Mouse (Mus musculus) MN1 (cell line): ENCODE results near the gene Sigmar1.
"Not testable (repeated sequence)": the region's sequence is repeated elsewhere in the genome, so short reads cannot be mapped to it uniquely, and the experiment has no call there.

Experiments
- DNase-seq: peaks from one replicate; pipeline ENCODE4 v3.0.0-alpha.2; 2016; ENCODE audit warnings: low spot score

The Sigmar1 gene

DNA sequence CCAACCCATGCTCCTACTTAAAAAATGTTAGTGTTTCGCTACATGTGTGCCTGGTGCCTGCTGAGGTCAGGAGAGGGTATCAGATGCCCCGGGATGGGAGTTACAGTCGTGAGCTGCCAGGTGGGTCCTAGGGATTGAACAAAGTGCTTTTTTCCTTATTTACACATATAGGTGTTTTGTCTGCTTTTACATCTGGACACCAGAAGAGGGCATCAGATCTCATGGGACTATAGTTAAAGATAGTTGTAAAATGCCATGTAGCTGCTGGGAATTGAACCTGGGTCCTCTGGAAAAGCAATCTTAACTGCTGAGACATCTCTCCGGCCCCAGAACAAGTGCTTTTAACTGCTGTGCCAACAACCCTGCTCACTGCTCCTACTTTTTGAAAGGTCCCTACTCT lies 45.7 kb downstream of the Sigmar1 start:
- DNase-seq: no peak

DNA sequence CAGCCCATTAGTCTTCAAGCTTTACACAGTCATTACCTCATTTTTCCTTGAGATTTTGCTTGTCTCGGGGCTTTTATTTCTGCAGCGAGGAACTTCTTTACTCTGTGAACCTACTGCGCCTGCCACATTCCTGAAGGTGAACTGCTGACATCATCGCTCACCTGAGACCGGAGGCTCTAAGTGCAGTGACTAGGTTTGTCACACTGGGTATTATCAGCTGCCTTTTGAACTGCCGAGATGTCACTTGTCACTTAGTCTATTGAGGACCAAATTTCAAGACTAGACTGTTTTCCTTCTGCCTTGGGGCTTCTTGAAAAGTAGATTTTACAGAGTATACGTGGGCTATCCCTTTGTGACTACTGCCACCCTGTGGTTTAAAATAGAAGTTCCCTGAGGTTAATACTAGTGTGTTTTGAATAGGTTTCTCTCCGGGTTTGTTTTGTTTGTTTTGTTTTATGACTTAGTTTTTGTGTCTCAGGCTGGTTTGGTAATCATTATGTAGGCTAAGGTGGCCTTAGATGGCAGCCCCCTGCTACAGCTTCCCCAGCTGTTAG lies 47.7 kb downstream of the Sigmar1 start:
- peak; percentile 78 for DNase-seq

DNA sequence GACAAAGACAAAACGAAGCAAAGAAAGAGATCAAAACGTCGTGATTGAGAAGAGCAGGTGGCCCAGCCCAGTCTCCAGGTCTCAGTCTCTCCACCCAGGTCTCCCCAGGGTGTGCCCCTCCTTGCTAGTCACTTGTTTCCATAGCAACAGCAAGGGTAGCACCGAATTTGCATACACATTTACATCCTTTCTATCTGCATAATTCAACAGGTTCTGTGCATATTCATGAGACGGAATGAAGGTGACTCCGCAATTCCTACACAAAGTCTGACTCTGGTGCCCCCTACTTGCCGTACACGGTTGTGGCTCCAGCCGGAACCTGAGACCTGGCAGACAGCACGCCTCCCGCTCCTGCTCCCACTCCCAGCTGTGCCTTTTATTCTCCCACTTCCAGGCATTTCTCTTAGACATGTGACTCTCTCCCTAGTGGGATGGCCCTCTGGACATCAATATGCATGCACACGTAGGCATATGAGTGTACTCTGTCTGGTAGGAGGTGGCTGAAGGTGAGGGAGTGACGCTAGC lies 48.9 kb downstream of the Sigmar1 start:
- peak; percentile 87 for DNase-seq

DNA sequence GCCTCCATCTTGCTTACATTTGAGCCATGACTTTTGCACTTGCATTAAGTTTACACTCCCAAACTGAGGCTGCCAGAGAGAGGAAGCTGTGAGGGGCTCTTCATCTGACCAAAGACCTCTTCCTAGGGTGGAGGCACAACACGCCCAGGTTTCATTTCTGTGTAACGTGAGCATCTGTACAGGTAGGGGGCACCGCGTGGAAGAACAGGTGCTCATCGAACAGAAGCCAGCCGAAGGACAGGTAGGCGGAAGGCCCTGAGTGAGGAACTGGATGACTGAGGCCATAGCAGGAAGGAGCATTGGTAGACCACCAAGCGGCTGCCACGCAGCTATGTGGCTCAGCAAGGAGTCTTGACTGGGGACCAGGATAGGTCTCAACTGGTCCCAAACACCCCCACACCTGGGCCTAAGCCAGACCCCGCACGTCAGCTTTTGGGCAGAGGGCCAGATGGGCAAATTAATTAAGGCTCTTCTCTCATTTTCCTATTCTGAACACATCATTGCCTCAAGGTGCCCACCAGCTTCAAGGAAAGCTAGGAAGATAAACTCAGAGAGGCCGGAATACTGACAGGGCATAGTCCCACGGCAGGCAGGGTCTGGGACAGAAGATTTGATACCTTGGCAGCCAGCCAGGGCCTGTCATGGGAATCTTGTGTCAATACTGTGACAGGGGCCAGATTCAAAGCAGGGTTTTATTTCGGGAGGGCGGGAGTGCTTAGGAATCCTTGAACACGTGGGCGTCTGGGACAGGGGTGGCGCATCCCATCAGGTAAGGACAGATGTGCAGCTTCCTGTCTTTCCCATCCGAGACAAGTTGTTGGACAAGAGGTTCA lies 49.8 kb downstream of the Sigmar1 start:
- peak; percentile 35 for DNase-seq

DNA sequence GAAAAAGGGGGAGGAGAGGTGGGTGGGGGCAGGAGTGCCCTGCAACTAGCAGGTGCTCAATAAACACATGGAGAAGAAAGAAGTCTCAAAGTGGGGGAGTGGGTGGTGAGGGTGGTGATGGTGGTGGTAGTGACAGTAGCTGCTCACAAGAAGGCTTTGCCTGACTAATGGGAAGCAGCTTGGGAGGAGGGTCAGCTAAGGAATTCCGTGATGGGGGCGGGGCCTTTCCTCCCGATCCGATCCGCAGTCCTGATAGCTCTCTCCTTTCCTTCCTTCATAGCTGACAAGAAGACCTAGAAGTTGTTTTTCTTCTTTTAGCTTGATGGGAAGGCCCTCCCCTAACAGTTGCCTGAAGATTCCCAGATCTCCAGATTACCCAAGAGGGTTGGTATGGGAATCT lies 51.3 kb downstream of the Sigmar1 start:
- DNase-seq: no peak

DNA sequence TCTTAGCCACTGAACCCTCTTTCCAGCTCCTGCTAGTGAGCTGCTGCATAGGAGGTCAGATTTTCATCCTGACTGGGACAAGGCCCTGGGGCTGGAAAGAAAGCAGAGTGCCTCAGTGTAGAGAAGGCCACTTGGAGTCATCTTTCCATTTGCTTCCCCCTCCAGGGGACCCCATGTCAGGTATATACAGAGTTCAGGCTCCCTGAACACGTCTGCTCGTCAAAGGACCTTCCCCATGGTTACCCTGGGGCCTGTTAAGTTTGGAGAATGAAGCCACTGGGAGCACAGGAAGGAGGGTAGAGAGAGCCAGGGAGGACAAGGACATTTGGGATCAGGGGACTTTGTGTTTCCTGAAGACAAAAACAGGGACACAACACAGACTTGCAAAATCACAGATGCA lies 53.7 kb downstream of the Sigmar1 start:
- not testable (repeated sequence) for DNase-seq

DNA sequence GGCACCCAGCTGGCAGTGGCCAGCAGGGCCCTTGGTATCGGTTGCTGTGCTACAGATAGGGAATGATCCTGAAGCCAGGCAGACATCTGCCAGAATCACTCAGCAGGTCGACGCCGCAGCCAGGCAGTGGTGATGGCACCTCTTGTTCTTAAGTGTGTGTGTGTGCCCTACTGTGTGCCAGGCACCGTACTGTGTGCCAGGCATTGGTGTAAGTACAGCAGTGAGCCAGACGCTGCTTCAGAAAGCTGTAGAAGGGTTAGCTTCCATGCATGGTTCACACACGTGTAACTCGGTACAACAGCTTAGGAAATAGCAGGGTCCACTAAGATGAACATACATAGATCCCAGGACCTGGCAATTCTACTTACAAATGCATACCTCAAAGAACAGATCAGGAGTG lies 55.7 kb downstream of the Sigmar1 start:
- not testable (repeated sequence) for DNase-seq

DNA sequence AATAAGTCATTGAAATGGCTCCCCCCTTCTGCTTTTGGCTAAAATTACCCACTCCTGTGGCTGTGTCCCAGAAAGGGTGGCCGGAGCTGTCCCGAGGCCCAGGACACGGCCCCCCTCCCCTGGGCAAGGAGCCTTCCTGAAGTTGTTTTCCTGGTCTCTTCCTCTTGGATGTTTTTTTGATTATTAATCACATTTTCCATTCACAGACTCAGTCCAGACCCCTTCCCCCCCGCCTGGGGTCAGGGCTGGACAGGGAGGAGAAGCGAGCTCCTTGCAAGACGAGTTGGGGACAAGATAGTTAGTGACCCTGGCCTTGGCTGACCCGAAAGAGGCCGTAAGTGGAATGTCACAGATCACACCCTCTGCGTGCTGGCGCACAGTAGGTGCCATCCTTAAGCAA lies 56.2 kb downstream of the Sigmar1 start, which contains the start of gene Il11ra1:
TSS of gene Il11ra1 (plus strand) at position 207 of the 400 bp plus-strand sequence.
- DNase-seq: not testable (repeated sequence)

DNA sequence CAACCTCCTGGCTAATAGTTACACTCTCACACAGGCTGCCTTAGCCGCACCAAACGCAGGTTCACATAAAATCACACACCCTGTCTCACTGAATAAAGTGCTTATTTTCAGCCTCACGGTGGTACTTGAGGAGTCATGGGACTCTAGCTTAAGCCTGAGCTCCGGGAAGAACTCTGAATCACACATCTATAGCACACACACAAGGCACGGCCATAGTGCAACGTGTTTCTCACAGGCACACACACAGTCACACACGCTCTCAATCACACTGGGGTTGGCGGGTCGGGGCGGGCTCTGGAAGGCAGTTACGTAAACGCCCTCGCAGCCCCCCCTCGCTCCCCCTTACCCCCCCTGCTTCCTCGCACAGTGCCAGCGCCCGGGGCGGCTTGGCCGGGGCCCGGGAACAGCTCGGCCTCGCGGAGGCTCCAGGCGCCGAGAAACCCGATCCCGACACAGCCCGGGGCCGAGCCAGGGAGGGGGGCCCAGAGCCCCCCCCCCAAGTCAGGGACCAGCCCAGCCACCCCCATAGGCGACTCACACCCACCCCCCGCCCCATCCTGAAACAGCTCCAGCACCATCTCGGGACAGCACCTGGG lies 57.4 kb downstream of the Sigmar1 start:
- DNase-seq: not testable (repeated sequence)

DNA sequence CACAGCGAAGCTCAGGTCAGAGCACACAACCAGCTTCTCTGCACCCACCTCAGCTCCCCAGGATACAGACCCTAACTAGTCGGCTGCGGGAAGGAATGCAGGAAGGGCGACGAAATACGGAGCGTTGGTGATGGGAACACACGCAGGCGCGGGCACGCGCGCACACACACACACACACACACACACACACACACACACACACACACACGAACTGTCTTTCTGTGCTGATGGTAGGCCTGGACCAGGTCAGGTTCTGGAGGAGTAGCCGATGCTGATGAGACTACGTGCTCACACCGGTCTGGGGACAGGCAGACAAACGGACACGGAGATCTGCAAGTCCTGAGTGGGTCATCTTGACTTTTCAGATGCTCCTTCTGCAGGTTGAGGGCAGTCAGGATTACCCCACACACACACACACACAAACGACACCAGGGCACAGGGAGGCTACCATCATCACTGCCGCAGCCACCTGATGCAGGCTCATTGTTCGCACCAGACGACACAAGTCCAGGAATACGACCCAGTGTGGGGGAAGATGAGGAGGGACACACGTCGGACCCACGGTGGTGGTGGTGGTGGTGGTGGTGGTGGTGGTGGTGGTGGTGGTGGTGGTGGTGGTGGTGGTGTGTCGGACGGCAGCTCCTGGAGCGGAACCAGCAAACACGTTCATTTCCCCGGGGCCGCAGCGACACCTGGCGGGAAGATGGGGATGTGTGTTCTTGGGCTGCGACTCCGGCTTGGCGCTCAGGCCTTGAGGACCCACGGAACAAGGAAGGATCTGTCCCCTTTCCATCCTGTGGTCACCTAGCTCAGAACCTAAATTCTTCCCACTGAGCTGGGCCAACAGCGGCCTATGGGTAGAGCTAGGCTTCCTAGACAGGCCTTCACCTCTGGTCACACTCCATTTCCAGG lies 58.8 kb downstream of the Sigmar1 start, which contains the start of gene Cntfr:
TSS of gene Cntfr (minus strand) at position 160 of the 912 bp plus-strand sequence.
- peak; percentile 76 for DNase-seq

DNA sequence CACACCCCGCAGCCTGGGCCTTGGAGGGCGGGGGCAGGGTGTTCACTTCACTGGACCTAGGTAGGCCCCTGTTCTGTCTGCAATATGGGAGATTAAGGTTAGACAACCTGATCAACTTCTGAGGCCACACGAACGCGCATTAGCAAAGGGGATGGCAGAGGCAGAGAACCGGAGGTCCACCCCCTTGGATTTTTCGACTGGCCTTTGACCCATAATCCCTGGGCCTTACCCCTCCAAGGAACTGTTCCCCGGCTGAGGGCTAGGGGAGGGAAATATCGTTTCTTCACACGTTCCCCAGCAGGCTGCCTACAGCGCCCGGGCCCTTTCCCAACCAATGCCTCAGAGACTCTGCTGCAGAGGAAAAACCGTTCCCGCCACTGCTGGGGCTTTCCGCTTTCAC lies 59.5 kb downstream of the Sigmar1 start:
- DNase-seq: not testable (repeated sequence)

DNA sequence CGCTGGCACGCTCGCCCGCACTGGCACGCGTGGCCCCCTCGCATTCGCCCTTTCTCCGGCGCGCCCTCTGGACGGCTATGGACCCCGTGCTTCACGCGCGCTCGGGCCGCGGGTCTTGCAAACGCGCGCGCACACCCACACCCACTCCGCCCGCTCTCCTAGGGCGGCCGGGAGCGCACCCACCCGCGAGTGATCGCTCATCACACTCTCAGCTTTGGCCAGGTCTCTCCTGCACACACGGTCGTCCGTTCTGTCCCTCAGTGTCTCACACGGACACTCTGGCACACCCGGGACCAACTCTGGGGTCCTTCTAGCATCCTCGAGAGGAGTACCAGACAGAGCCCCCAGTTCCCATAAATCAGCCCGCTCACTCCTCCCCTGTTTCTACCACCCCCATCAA lies 60.2 kb downstream of the Sigmar1 start:
- not testable (repeated sequence) for DNase-seq

DNA sequence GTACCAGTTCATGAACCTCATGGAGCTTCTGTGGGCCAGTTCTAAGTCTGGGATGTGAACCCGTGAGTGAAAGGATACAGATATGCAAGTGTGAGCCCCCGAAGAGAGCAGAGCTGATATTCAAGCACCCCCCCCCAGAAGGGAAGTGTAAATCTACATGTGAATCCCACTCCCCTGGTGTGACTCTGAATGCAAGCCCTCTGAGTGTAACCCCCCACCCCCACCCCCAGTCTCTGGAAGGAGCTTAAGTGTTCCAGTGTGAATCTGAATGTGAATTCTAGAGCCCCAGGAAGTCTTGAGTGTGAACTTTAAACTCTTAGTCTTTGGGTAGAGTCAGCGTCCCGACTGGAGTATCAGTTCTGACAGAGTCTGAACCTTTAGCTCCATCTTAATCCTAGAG lies 62.4 kb downstream of the Sigmar1 start:
- not testable (repeated sequence) for DNase-seq

DNA sequence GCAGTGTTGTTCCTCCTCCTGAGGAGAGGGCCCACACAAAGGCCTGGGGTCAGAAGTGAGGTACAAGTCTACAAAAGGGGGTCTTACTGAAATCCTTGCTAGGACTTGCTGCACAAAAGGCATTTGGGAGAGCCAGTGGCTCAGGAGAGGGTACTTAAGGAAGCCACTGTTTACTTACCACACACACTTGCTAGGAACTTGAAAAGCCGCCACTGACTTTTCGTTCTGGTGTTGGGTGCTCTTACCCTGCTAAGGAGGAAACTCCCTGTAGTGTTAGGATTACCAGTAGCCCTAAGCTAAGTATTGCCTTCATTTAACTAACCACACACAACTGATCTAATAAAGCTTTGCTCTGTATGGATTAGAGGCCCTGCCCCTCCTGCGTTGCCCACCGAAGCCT lies 65.9 kb downstream of the Sigmar1 start:
- not testable (repeated sequence) for DNase-seq

DNA sequence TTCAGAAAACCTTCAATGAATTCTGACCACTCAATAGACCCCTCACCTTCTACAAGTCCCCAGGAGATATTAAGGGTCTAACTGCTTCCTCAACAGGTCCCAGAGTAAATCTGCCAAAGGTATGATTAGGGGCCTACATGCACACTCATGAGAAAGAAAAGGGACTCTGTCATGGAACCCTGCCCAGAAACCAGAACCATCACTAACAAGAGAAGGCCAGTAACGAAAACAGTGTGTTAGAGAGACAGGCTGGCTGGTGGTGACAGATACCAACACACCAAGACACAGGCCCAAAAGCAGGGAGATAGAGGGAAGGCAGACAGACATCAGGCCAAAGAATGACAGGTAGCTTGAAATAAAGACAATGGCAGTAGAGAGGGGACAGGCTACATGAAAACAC lies 67.4 kb downstream of the Sigmar1 start:
- not testable (repeated sequence) for DNase-seq
